Mouse (Mus musculus) ovary, postnatal 10 days (tissue): ENCODE results near the gene Gm31571.
"Not testable (repeated sequence)": the region's sequence is repeated elsewhere in the genome, so short reads cannot be mapped to it uniquely, and the experiment has no call there.

Source experiments
- DNase-seq: peaks from one replicate; pipeline ENCODE4 v3.0.0; 2022; ENCODE audit warnings: low spot score

Gm31571 gene

DNA sequence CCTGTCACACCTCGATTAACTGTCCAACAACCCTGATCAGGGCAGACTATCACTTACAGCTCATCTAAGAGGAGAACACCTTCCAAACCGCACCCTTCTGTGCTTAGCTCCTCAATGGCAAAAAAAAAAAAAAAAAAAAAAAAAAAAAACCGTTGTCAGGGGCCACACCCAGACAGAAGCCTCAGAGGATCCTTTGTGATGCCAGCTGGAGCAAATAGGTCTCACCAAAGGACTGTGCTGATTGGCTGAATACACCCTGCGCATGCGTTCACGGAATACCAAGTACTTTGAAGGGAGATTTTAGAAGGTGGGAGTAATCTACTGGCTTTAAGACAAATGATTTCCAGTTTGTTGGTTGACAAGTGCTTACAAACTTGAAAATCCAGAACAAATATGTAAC is at the start of gene Gm31571:
Gene Gm31571, minus strand, starts transcription at position 101 of the 400 bp plus-strand sequence.
- not testable (repeated sequence) for DNase-seq
